Mouse (Mus musculus) neural tube, embryonic 11.5 days (tissue): ENCODE data around the gene Krt31. TPM values are rescaled to one million over a fixed set of nuclear protein-coding genes. Genes with fewer than 3 reads are reported as not detected.

Experiments
- ATAC-seq: fragments of 200-750 bp; cut with Nextera tagmentation; 2 replicates; pipeline ENCODE4 v1.8.0; 2017; ENCODE audit warnings: moderate number of reproducible peaks, mild to moderate bottlenecking, moderate TSS enrichment, moderate library complexity; ENCODE audit not compliant: insufficient read depth, low FRiP score, low TSS enrichment
- DNase-seq: peaks from one replicate; pipeline ENCODE4 v3.0.0-alpha.2; 2015; ENCODE audit warnings: low spot score
- H3K27ac ChIP-seq: fragments of 300-500 bp; sonication (generic); 2 replicates; pipeline ENCODE4 v1.5.1; 2014; ENCODE audit warnings: low read depth, mild to moderate bottlenecking, low read length
- H3K27me3 ChIP-seq: fragments of 300-500 bp; sonication (generic); 2 replicates; pipeline ENCODE4 v1.6.1; 2014; ENCODE audit warnings: mild to moderate bottlenecking, low read length, mixed read lengths; ENCODE audit not compliant: control insufficient read depth, insufficient read depth
- H3K36me3 ChIP-seq: fragments of 300-500 bp; sonication (generic); 2 replicates; pipeline ENCODE4 v1.6.1; 2014; ENCODE audit warnings: mild to moderate bottlenecking, low read length, moderate library complexity, mixed read lengths; ENCODE audit not compliant: control insufficient read depth, insufficient read depth
- H3K4me1 ChIP-seq: fragments of 300-500 bp; sonication (generic); 2 replicates; pipeline ENCODE4 v1.6.1; 2014; ENCODE audit warnings: low read length, mixed read lengths; ENCODE audit not compliant: control insufficient read depth, insufficient read depth
- H3K4me2 ChIP-seq: fragments of 300-500 bp; sonication (generic); 2 replicates; pipeline ENCODE4 v1.6.1; 2014; ENCODE audit warnings: low read depth, mild to moderate bottlenecking, moderate library complexity
- H3K4me3 ChIP-seq: fragments of 300-500 bp; sonication (generic); 2 replicates; pipeline ENCODE4 v1.5.1; 2014; ENCODE audit warnings: low read depth, low read length
- H3K9ac ChIP-seq: fragments of 300-500 bp; sonication (generic); 2 replicates; pipeline ENCODE4 v1.6.1; 2014; ENCODE audit warnings: mild to moderate bottlenecking, low read length
- H3K9me3 ChIP-seq: fragments of 300-500 bp; sonication (generic); 2 replicates; pipeline ENCODE4 v1.6.1; 2016; ENCODE audit warnings: low read length; ENCODE audit not compliant: control insufficient read depth
- WGBS: fragments of 180-500 bp; shearing (Covaris S2); extraction: QIAGEN DNeasy Blood & Tissue Kit; methylation state at CpG from one replicate; pipeline ENCODE4 v1.1.7; 2014; 5-methylcytosine and 5-hydroxymethylcytosine counted together
- polyA plus RNA-seq: library from polyadenylated mRNA; unstranded; fragments of >200 nt; fragmentation: Nextera tagmentation; extraction: Ambion mirVana; gene quantifications from 2 replicates; pipeline ENCODE4 v1.2.1, GENCODE M21; 2014

Krt31 gene
- polyA plus RNA-seq, 1 experiment from 2014 or later: not detected

DNA sequence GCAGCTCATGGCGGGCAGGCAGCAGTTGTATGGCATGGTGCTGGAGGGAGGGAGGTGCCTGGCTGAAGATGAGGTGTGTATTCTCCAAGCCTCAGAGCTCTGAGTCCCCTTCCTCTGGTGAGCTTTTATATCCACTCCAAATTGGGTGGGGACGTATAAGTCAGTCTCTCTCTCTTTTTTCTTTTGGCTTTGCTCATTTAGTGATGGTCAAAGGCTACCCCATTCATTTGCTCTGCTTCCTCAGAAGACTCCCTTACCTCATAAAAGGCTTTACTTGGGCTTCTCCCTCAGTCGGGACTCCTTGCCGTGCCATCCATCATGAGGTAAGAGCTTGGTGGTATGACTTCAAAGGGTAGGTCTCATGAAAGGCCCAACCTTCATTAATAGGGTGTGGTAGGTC is 34.2 kb downstream of the Krt31 start, which contains the start of gene Krt33a:
Gene Krt33a, minus strand, starts transcription at position 101 of the 400 bp plus-strand sequence.
- Histone ChIP-seq H3K4me3 (no peak within 1 kb of the TSS), H3K9me3 (no peaks in the 10 kb centered on the region), H3K36me3 (no peaks in the 10 kb centered on the region), H3K4me2 (no peak within 1 kb of the TSS), H3K4me1 (no peaks in the 10 kb centered on the region), H3K27ac (no peak within 1 kb of the TSS), H3K27me3 (no peaks in the 10 kb centered on the region), H3K9ac (no peak within 1 kb of the TSS)
- 59% methylated on average over 3 of the region's 4 CpGs for WGBS
- ATAC-seq (no peak), DNase-seq (no peak)

DNA sequence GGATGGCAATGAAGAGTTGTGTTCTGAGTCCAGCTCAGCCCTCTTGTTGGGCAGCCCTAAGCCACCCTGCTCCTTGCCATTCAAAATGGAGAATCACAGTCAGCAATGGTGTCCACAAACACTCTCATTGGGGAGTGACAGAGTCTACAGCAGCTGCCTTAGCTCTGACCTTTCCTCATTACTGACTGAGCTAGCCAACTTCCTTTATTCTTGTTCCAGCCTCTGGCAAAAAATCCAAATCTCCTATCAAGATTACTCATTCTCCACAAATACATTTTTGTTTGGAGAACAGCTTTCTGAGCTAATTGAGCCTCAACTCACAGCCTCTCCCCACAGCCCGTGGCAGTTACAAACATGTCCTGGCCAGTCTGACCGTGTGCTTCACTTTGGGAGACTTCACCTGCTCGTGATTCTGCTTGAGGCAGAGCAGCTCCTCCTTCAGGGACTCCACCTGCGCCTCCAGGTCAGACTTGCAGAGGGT is 36.6 kb downstream of the Krt31 start:
- no peaks in the 10 kb centered on the region for H3K36me3 ChIP-seq
- H3K4me1 ChIP-seq: no peaks in the 10 kb centered on the region
- WGBS: 83% methylated on average over 4 of the region's 4 CpGs
- no peak for ATAC-seq
- no peak for DNase-seq
- H3K4me2 ChIP-seq: no peak overlapping the region
- no peaks in the 10 kb centered on the region for H3K27me3 ChIP-seq
- H3K9me3 ChIP-seq: no peaks in the 10 kb centered on the region
- no peak overlapping the region for H3K27ac ChIP-seq
- H3K9ac ChIP-seq: no peak overlapping the region
- H3K4me3 ChIP-seq: no peak overlapping the region

DNA sequence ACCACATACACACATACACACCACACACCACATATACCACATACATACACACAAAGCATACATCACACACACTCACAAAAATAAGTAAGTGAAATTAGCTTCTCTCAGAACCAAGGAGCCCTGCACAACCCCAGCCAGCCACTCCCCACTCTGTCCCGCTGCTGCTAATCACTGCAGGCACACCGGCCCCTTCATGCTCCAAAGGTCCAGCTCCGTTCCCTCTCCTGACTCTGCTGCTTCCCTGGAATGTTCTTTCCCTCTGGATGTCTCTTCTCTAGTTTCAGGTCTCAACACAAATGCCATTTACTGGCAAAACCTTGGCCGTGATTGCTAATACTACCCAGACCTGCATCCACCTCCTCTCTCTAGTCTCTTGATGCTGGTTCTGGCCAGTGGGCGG is 39.7 kb downstream of the Krt31 start:
- ATAC-seq: no peak
- WGBS: 87% methylated on average over 5 of the region's 5 CpGs
- H3K4me1 ChIP-seq: no peaks in the 10 kb centered on the region

DNA sequence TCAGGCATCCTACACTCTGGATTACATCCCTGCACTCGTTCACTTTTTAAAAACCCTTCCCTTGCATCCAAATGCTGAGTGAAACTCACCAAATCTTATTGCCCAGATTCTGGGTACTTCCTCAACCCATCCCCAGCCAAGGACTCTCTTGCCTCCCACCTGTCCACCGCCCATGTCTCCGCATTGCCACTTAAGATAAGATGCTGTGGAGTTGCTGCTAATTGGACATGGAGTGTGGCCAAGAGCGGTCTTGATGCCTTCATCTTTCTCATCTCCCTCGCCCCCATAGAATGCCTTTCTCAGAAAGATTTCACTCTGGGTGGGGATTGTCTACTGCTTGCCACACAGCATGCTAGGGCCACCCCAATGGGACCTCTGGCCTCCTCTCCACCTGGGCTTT is 42.0 kb downstream of the Krt31 start:
- 88% methylated on average over 5 of the region's 5 CpGs for WGBS
- H3K4me1 ChIP-seq: no peaks in the 10 kb centered on the region
- ATAC-seq (no peak), DNase-seq (no peak)
- no peaks in the 10 kb centered on the region for H3K9me3 ChIP-seq
- no peak overlapping the region for H3K4me3 ChIP-seq
- no peak overlapping the region for H3K27ac ChIP-seq
- no peaks in the 10 kb centered on the region for H3K36me3 ChIP-seq
- H3K9ac ChIP-seq: no peak overlapping the region
- H3K4me2 ChIP-seq: no peak overlapping the region
- H3K27me3 ChIP-seq: no peaks in the 10 kb centered on the region

More for the DNA sequence above, 39.7 kb downstream of the Krt31 start:
- no peaks in the 10 kb centered on the region for H3K27me3 ChIP-seq
- H3K4me2 ChIP-seq: no peak overlapping the region
- H3K4me3 ChIP-seq: no peak overlapping the region
- H3K9me3 ChIP-seq: no peaks in the 10 kb centered on the region
- DNase-seq: no peak
- H3K27ac ChIP-seq: no peak overlapping the region
- H3K36me3 ChIP-seq: no peaks in the 10 kb centered on the region
- no peak overlapping the region for H3K9ac ChIP-seq

DNA sequence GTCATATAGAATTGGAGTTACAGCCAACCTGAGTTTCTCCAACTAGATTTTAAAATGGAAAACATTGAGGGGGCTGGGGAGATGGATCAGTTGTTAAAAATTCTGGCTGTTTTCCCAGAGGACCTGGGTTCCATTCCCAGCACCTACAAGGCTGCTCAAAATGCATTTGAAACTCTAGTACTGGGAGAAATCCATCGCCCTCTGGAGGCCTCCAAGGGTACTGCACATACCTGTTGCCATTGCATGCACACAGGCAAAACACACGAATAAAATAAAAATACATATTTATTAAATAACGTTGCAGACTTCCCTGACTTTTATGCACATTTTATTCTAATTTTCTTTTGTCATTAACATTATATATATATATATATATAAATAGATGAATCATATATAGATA is 43.7 kb downstream of the Krt31 start:
- WGBS: 56% methylated on average over 3 of the region's 3 CpGs
- no peak overlapping the region for H3K4me3 ChIP-seq
- no peak for DNase-seq

DNA sequence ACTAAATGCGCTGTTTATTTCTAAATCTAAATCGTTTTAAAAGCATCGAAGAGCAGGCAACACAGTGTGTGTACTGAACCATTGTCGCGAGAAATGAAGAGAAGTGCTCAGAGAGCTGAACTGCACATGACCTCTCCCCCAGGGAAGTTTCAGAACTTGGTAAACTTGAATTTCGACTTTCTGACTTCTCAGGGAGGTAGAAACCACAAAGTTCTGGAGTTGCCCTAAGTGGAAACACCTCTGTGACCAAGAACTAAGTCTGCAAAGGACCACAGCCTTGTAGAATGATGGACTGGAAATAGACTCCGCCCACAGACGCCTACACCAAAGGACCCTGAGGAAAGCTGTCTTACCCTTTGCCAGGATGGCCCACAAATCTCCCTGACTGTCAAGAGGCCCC is 44.4 kb downstream of the Krt31 start:
- no peaks in the 10 kb centered on the region for H3K27me3 ChIP-seq
- H3K4me2 ChIP-seq: no peak overlapping the region
- H3K4me3 ChIP-seq: no peak overlapping the region
- ATAC-seq: no peak
- no peaks in the 10 kb centered on the region for H3K4me1 ChIP-seq
- no peak overlapping the region for H3K9ac ChIP-seq
- no peaks in the 10 kb centered on the region for H3K36me3 ChIP-seq
- WGBS: 89% methylated on average over 8 of the region's 8 CpGs
- H3K27ac ChIP-seq: no peak overlapping the region
- no peaks in the 10 kb centered on the region for H3K9me3 ChIP-seq
- DNase-seq: no peak

More for the DNA sequence above, 43.7 kb downstream of the Krt31 start:
- H3K27me3 ChIP-seq: no peaks in the 10 kb centered on the region
- no peaks in the 10 kb centered on the region for H3K36me3 ChIP-seq
- no peak overlapping the region for H3K4me2 ChIP-seq
- no peaks in the 10 kb centered on the region for H3K4me1 ChIP-seq
- no peak for ATAC-seq
- H3K9me3 ChIP-seq: no peaks in the 10 kb centered on the region
- no peak overlapping the region for H3K9ac ChIP-seq
- H3K27ac ChIP-seq: no peak overlapping the region

DNA sequence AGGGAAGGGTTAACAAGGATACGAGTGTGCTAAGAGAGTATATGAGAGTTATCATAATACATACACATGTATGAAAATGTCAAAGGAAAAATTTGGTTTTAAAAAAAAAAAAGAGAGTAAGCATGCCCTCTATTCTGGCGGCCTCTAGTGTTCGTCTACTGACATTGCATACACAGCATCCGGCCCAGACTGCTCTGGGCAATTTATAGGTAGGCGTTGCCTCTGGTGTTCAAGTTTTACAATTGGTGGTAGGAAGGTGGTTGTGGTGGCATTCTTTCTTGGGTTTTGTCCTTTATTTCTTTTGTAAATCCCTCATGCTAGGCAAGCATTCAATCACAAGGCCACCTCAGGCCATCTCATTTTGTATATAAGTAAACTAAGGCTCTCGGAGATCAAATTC is 45.5 kb downstream of the Krt31 start:
- no peaks in the 10 kb centered on the region for H3K36me3 ChIP-seq
- no peak overlapping the region for H3K9ac ChIP-seq
- no peaks in the 10 kb centered on the region for H3K9me3 ChIP-seq
- peak; percentile 44 for DNase-seq
- no peak overlapping the region for H3K4me3 ChIP-seq
- no peaks in the 10 kb centered on the region for H3K4me1 ChIP-seq
- H3K4me2 ChIP-seq: no peak overlapping the region
- H3K27ac ChIP-seq: no peak overlapping the region
- WGBS: 23% methylated on average over 6 of the region's 6 CpGs
- ATAC-seq: no peak
- no peaks in the 10 kb centered on the region for H3K27me3 ChIP-seq

DNA sequence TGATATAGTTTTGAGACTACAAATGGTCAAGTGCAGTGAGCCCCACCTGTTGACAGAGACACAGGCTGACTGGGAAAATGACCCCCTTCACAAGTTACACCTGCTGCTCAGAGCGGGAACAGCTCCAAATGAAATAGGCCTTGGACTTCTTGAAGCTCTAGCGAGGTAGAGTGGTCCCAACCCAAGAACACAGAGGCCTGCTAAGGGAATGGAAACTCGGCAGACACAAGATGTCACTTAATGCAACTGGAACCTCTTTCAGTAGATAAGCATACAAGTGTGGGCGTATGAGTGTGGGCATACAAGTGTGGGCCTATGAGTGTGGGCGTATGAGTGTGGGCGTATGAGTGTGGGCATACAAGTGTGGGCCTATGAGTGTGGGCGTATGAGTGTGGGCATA is 51.3 kb downstream of the Krt31 start:
- 89% methylated on average over 7 of the region's 7 CpGs for WGBS
- no peak overlapping the region for H3K27ac ChIP-seq
- no peak overlapping the region for H3K4me3 ChIP-seq
- no peak overlapping the region for H3K9ac ChIP-seq
- DNase-seq (no peak), ATAC-seq (no peak)
- H3K36me3 ChIP-seq: no peaks in the 10 kb centered on the region
- no peaks in the 10 kb centered on the region for H3K27me3 ChIP-seq
- H3K4me2 ChIP-seq: no peak overlapping the region
- H3K4me1 ChIP-seq: no peaks in the 10 kb centered on the region
- no peaks in the 10 kb centered on the region for H3K9me3 ChIP-seq
